Mouse (Mus musculus): ENCODE results near the gene Hlf. TPM values are rescaled to one million over a fixed set of nuclear protein-coding genes. Genes with fewer than 3 reads are reported as not detected.

The Hlf gene
- polyA plus RNA-seq, 1 experiment from 2014 or later, result 1.2 TPM

GRCm38 (mm10) chr11:90317482-90317881, 73.2 kb downstream of the Hlf start:
- WGBS, result 30% methylated on average over 4 of the region's 4 CpGs
- H3K4me3 ChIP-seq, result no peak overlapping the region
- H3K4me1 ChIP-seq, result no peaks in the 10 kb centered on the region
- peak; percentile 51 for DNase-seq (ENCODE audit: low spot score)
- H3K36me3 ChIP-seq (replicated peaks), result no peaks in the 10 kb centered on the region
- H3K27ac ChIP-seq (replicated peaks), result no peak overlapping the region
- H3K9me3 ChIP-seq, result no peaks in the 10 kb centered on the region
- H3K27me3 ChIP-seq (replicated peaks; ENCODE audit: low read depth, poor library complexity, severe bottlenecking), result no peaks in the 10 kb centered on the region

- Histone ChIP-seq H3K9me3 (no peaks in the 10 kb centered on the region), H3K27ac (replicated peaks) (no peak overlapping the region), H3K4me1 (no peaks in the 10 kb centered on the region), H3K36me3 (replicated peaks) (no peaks in the 10 kb centered on the region), H3K4me3 (no peak overlapping the region), H3K27me3 (replicated peaks; ENCODE audit: low read depth, poor library complexity, severe bottlenecking) (no peaks in the 10 kb centered on the region)
- WGBS, result 83% methylated on average over 3 of the region's 3 CpGs
- DNase-seq (ENCODE audit: low spot score), result no peak
These were observed 76.1 kb downstream of the Hlf start for GRCm38 (mm10) chr11:90314606-90315005.

GRCm38 (mm10) chr11:90306993-90307392, 83.7 kb downstream of the Hlf start:
- no peak overlapping the region for H3K4me3 ChIP-seq
- no peaks in the 10 kb centered on the region for H3K9me3 ChIP-seq
- no peaks in the 10 kb centered on the region for H3K4me1 ChIP-seq
- no peaks in the 10 kb centered on the region for H3K27me3 ChIP-seq (replicated peaks; ENCODE audit: low read depth, poor library complexity, severe bottlenecking)
- DNase-seq (ENCODE audit: low spot score), result peak; percentile 67
- WGBS, result 63% methylated on average over 6 of the region's 6 CpGs
- H3K36me3 ChIP-seq (replicated peaks), result no peaks in the 10 kb centered on the region
- H3K27ac ChIP-seq (replicated peaks), result no peak overlapping the region

GRCm38 (mm10) chr11:90306067-90306466, 84.6 kb downstream of the Hlf start:
- H3K27ac ChIP-seq (replicated peaks), result no peak overlapping the region
- H3K36me3 ChIP-seq (replicated peaks), result no peaks in the 10 kb centered on the region
- no peak for DNase-seq (ENCODE audit: low spot score)
- no peak overlapping the region for H3K4me3 ChIP-seq
- WGBS, result 91% methylated on average over 5 of the region's 5 CpGs
- no peaks in the 10 kb centered on the region for H3K9me3 ChIP-seq
- H3K27me3 ChIP-seq (replicated peaks; ENCODE audit: low read depth, poor library complexity, severe bottlenecking), result no peaks in the 10 kb centered on the region
- no peaks in the 10 kb centered on the region for H3K4me1 ChIP-seq

- WGBS, result 91% methylated on average over 2 of the region's 2 CpGs
- Histone ChIP-seq H3K27ac (replicated peaks) (no peak overlapping the region), H3K4me3 (no peak overlapping the region), H3K27me3 (replicated peaks; ENCODE audit: low read depth, poor library complexity, severe bottlenecking) (no peaks in the 10 kb centered on the region), H3K36me3 (replicated peaks) (no peaks in the 10 kb centered on the region), H3K4me1 (no peaks in the 10 kb centered on the region), H3K9me3 (no peaks in the 10 kb centered on the region)
- no peak for DNase-seq (ENCODE audit: low spot score)
These were observed 96.1 kb downstream of the Hlf start for GRCm38 (mm10) chr11:90294622-90295021.

GRCm38 (mm10) chr11:90292766-90293165, 97.9 kb downstream of the Hlf start:
- H3K4me3 ChIP-seq, result no peak overlapping the region
- DNase-seq (ENCODE audit: low spot score), result no peak
- H3K4me1 ChIP-seq, result no peaks in the 10 kb centered on the region
- H3K9me3 ChIP-seq, result no peaks in the 10 kb centered on the region
- no peak overlapping the region for H3K27ac ChIP-seq (replicated peaks)
- no peaks in the 10 kb centered on the region for H3K27me3 ChIP-seq (replicated peaks; ENCODE audit: low read depth, poor library complexity, severe bottlenecking)
- H3K36me3 ChIP-seq (replicated peaks), result no peaks in the 10 kb centered on the region

GRCm38 (mm10) chr11:90291156-90291555, 99.5 kb downstream of the Hlf start:
- Histone ChIP-seq H3K4me3 (no peak overlapping the region), H3K27ac (replicated peaks) (no peak overlapping the region), H3K27me3 (replicated peaks; ENCODE audit: low read depth, poor library complexity, severe bottlenecking) (no peaks in the 10 kb centered on the region), H3K36me3 (replicated peaks) (no peaks in the 10 kb centered on the region), H3K4me1 (no peaks in the 10 kb centered on the region), H3K9me3 (no peaks in the 10 kb centered on the region)
- DNase-seq (ENCODE audit: low spot score), result no peak
- 80% methylated on average over 4 of the region's 4 CpGs for WGBS

- Histone ChIP-seq H3K36me3 (replicated peaks) (no peaks in the 10 kb centered on the region), H3K4me3 (no peak overlapping the region), H3K4me1 (no peaks in the 10 kb centered on the region), H3K27me3 (replicated peaks; ENCODE audit: low read depth, poor library complexity, severe bottlenecking) (no peaks in the 10 kb centered on the region), H3K27ac (replicated peaks) (no peak overlapping the region), H3K9me3 (no peaks in the 10 kb centered on the region)
- DNase-seq (ENCODE audit: low spot score), result no peak
- 88% methylated on average over 6 of the region's 6 CpGs for WGBS
These were observed 104.0 kb downstream of the Hlf start for GRCm38 (mm10) chr11:90286550-90287154.

Other genes starting within 250 kb of the Hlf start
- 14.4 and 14.6 TPM in 2 replicates for gene Gm45716, start 203.2 kb downstream of the Hlf start, polyA plus RNA-seq (2016; fragmentation: Nextera tagmentation; extraction: Ambion mirVana)
- gene Mmd, start 141.4 kb downstream of the Hlf start, polyA plus RNA-seq (2016; fragmentation: Nextera tagmentation; extraction: Ambion mirVana), result 44.6 and 45.1 TPM in 2 replicates
- gene Stxbp4, start 247.2 kb upstream of the Hlf start, polyA plus RNA-seq (2016; fragmentation: Nextera tagmentation; extraction: Ambion mirVana), result 37.9 and 38.6 TPM in 2 replicates
- gene Cox11, start 247.3 kb upstream of the Hlf start, polyA plus RNA-seq (2016; fragmentation: Nextera tagmentation; extraction: Ambion mirVana), result 30.2 and 36.4 TPM in 2 replicates

Data from embryonic facial prominence, embryonic 10.5 days (tissue).